Comparison of ENCODE assay signal across 8 mouse cellular contexts in genomic region chr11:114672794-114673718, GRCm38 (mm10). TPM values are rescaled to one million over a fixed set of nuclear protein-coding genes. Genes with fewer than 3 reads are reported as not detected.
DNase-seq lines count a peak whose midpoint lies in the region; ATAC-seq and TF ChIP-seq lines count a peak whose summit lies in the region.

No protein-coding gene starts in this region.

- no peak overlapping the region for H3K27ac ChIP-seq in liver, embryonic 11.5 days (ENCODE audit: low read depth, low read length)
- H3K27ac ChIP-seq in hindbrain, embryonic 15.5 days (replicated peaks): peak overlapping the region; percentile 48

- H3K4me3 ChIP-seq in liver, embryonic 11.5 days (ENCODE audit: low read depth, low read length): no peak overlapping the region
- H3K4me3 ChIP-seq in hindbrain, embryonic 15.5 days: no peak overlapping the region

- TF ChIP-seq POLR2A in brain, embryonic 14.5 days (IDR thresholded peaks at IDR 0.05; ENCODE audit: borderline replicate concordance, extremely low read depth, insufficient read depth, insufficient read length, poor library complexity, severe bottlenecking): no peak

- 68% methylated on average over 9 of the region's 9 CpGs for WGBS in liver, embryonic 11.5 days
- whole genome bisulfite sequencing in hindbrain, embryonic 15.5 days: 59% methylated on average over 9 of the region's 9 CpGs

- H3K27me3 ChIP-seq in liver, embryonic 11.5 days (replicated peaks; ENCODE audit: control insufficient read depth, insufficient read depth, low read length): no peaks in the 10 kb centered on the region
- peaks cover 8% of the 10 kb centered on the region for H3K27me3 ChIP-seq in hindbrain, embryonic 15.5 days

- H3K9ac ChIP-seq in liver, embryonic 11.5 days (ENCODE audit: low read depth, low read length): no peak overlapping the region
- H3K9ac ChIP-seq in hindbrain, embryonic 15.5 days: no peak overlapping the region

- H3K4me2 ChIP-seq in liver, embryonic 11.5 days: no peak overlapping the region
- no peak overlapping the region for H3K4me2 ChIP-seq in hindbrain, embryonic 15.5 days

- no peak for ATAC-seq in liver, embryonic 11.5 days (replicated peaks; ENCODE audit: low FRiP score)
- ATAC-seq in hindbrain, embryonic 15.5 days (ENCODE audit: low FRiP score, low read depth): peak; percentile 18; the same call in 1 of the 2 replicates

- H3K9me3 ChIP-seq in liver, embryonic 11.5 days (ENCODE audit: control insufficient read depth, low read length): no peaks in the 10 kb centered on the region
- H3K9me3 ChIP-seq in hindbrain, embryonic 15.5 days: no peaks in the 10 kb centered on the region

- peak; percentile 81 for TF ChIP-seq CTCF in brain, embryonic 14.5 days (IDR thresholded peaks at IDR 0.05; ENCODE audit: borderline replicate concordance, extremely low read depth, insufficient read depth, insufficient read length)

- H3K4me1 ChIP-seq in liver, embryonic 11.5 days (replicated peaks; ENCODE audit: control insufficient read depth, insufficient read depth, low read length): peaks cover 38% of the 10 kb centered on the region
- H3K4me1 ChIP-seq in hindbrain, embryonic 15.5 days (replicated peaks): peaks cover 47% of the 10 kb centered on the region

- DNase-seq in adrenal gland, postnatal 10 days: peak; percentile 59
- DNase-seq in adrenal gland, adult 8-10 months: no peak
- peak; percentile 52 for DNase-seq in liver
- DNase-seq in liver, embryonic 11.5 days (ENCODE audit: low spot score): no peak
- peak; percentile 79 for DNase-seq in brain, embryonic 14.5 days (ENCODE audit: low read depth)
- DNase-seq in lung, postnatal 10 days: peak; percentile 60
- peak; percentile 79 for DNase-seq in thymus, postnatal 4 days

- peaks cover 30% of the 10 kb centered on the region for H3K36me3 ChIP-seq in liver, embryonic 11.5 days (ENCODE audit: control insufficient read depth, insufficient read depth, low read length)
- H3K36me3 ChIP-seq in hindbrain, embryonic 15.5 days: peaks cover 29% of the 10 kb centered on the region

RNA-seq across cellular contexts. Expression of gene Ttyh2, which starts 2.2 kb away (rescaled TPM):
- total RNA-seq in adrenal gland, postnatal 10 days (2021): 10 to 100 TPM; 61.1 to 63.0 TPM
- 100 to 1,000 TPM in 2 of 4 experiments, 10 to 100 TPM in 2; 75.1 to 107 (median 88.6) TPM for total RNA-seq in adrenal gland, adult 8-10 months (2022)
- 7.1 and 7.4 TPM in 2 replicates for polyA plus RNA-seq in liver, embryonic 11.5 days (2014; fragmentation: Nextera tagmentation; extraction: Ambion mirVana)
- 17.8 and 25.4 TPM in 2 replicates for polyA plus RNA-seq in brain, embryonic 14.5 days (2012; rRNA removed)
- 31.6 and 35.1 TPM in 2 replicates for polyA plus RNA-seq in hindbrain, embryonic 15.5 days (2015; fragmentation: Nextera tagmentation; extraction: Ambion mirVana)

RNA-seq across cellular contexts. Expression of gene Rpl38, which starts 4.7 kb away (rescaled TPM):
- total RNA-seq in adrenal gland, postnatal 10 days (2021): 1,000 to 10,000 TPM; 1,144 to 1,253 TPM
- total RNA-seq in adrenal gland, adult 8-10 months (2022): 1,000 to 10,000 TPM; 1,051 to 1,434 (median 1,137) TPM
- 1,440 and 1,641 TPM in 2 replicates for polyA plus RNA-seq in liver, embryonic 11.5 days (2014; fragmentation: Nextera tagmentation; extraction: Ambion mirVana)
- polyA plus RNA-seq in brain, embryonic 14.5 days (2012; rRNA removed): 1,736 and 1,742 TPM in 2 replicates
- polyA plus RNA-seq in hindbrain, embryonic 15.5 days (2015; fragmentation: Nextera tagmentation; extraction: Ambion mirVana): 747 and 837 TPM in 2 replicates

RNA-seq across cellular contexts. Expression of gene Dnaic2, which starts 54.2 kb away (rescaled TPM):
- total RNA-seq in adrenal gland, postnatal 10 days (2021): under 1 TPM; 0.55 to 0.57 TPM
- under 1 TPM; 0.38 to 0.51 (median 0.42) TPM for total RNA-seq in adrenal gland, adult 8-10 months (2022)
- not detected in 2 replicates for polyA plus RNA-seq in liver, embryonic 11.5 days (2014; fragmentation: Nextera tagmentation; extraction: Ambion mirVana)
- 2.9 TPM in 2 replicates for polyA plus RNA-seq in brain, embryonic 14.5 days (2012; rRNA removed)
- 2.5 and 3.1 TPM in 2 replicates for polyA plus RNA-seq in hindbrain, embryonic 15.5 days (2015; fragmentation: Nextera tagmentation; extraction: Ambion mirVana)

Comparison
In these comparisons a context has a peak if more than half of its experiments do, and no peak if none do; other contexts are left out.
1. DNase-seq: peak in adrenal gland, postnatal 10 days (single experiment), liver (single experiment), brain, embryonic 14.5 days (single experiment), lung, postnatal 10 days (single experiment) and thymus, postnatal 4 days (single experiment); none in adrenal gland, adult 8-10 months (single experiment) and liver, embryonic 11.5 days (single experiment).